Mouse (Mus musculus) midbrain, embryonic 15.5 days (tissue): ENCODE measurements around the gene F13a1. TPM values are rescaled to one million over a fixed set of nuclear protein-coding genes. Genes with fewer than 3 reads are reported as not detected.

Source experiments
- ATAC-seq: fragments of 200-750 bp; cut with Nextera tagmentation; replicated peaks from 2 replicates; pipeline ENCODE4 v1.8.0; 2017; ENCODE audit warnings: moderate TSS enrichment
- H3K27ac ChIP-seq: fragments of 300-500 bp; sonication (generic); 2 replicates; pipeline ENCODE4 v1.5.1; 2015; ENCODE audit warnings: mild to moderate bottlenecking, inconsistent platforms
- H3K27me3 ChIP-seq: fragments of 300-500 bp; sonication (generic); replicated peaks from 2 replicates; pipeline ENCODE4 v1.6.1; 2015; ENCODE audit warnings: inconsistent platforms
- H3K36me3 ChIP-seq: fragments of 300-500 bp; sonication (generic); replicated peaks from 2 replicates; pipeline ENCODE4 v1.6.1; 2015; ENCODE audit warnings: inconsistent platforms
- H3K4me1 ChIP-seq: fragments of 300-500 bp; sonication (generic); 2 replicates; pipeline ENCODE4 v1.6.1; 2015; ENCODE audit warnings: inconsistent platforms
- H3K4me2 ChIP-seq: fragments of 300-500 bp; sonication (generic); 2 replicates; pipeline ENCODE4 v1.6.1; 2015; ENCODE audit warnings: inconsistent platforms, mild to moderate bottlenecking, moderate library complexity
- H3K4me3 ChIP-seq: fragments of 300-500 bp; sonication (generic); 2 replicates; pipeline ENCODE4 v1.5.1; 2015; ENCODE audit warnings: mild to moderate bottlenecking, inconsistent platforms
- H3K9ac ChIP-seq: fragments of 300-500 bp; sonication (generic); 2 replicates; pipeline ENCODE4 v1.6.1; 2015; ENCODE audit warnings: mild to moderate bottlenecking, inconsistent platforms
- H3K9me3 ChIP-seq: fragments of 300-500 bp; sonication (generic); 2 replicates; pipeline ENCODE4 v1.6.1; 2016; ENCODE audit warnings: inconsistent platforms
- WGBS: fragments of 180-500 bp; shearing (Covaris S2); methylation state at CpG from one replicate; pipeline ENCODE4 v1.1.7; 2015; ENCODE audit warnings: mixed read lengths; 5-methylcytosine and 5-hydroxymethylcytosine counted together
- polyA plus RNA-seq: library from polyadenylated mRNA; unstranded; fragments of >200 nt; fragmentation: Nextera tagmentation; extraction: Ambion mirVana; gene quantifications from 2 replicates; pipeline ENCODE4 v1.2.1, GENCODE M21; 2015

Gene F13a1
- polyA plus RNA-seq, 1 experiment from 2014 or later = 17.3 TPM

DNA sequence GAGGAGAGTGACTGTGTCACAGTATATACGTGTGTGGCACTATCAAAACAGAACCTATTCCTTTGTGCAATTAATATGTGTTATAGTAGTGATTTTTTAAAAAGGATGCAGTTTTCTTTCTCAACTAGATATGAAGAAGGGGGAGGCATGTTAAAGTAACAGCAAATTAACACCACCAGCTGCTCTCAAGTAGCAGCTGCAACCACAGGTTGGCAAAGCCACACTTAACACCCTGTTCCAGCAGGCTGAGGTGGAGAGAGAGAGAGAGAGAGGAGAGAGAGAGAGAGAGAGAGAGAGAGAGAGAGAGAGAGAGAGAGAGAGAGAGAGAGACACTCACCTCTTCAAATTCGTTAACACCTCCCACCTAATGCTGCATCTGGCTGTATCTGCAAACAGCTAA, 28.5 kb downstream of the F13a1 start:
- H3K9me3 ChIP-seq = no peaks in the 10 kb centered on the region
- H3K4me2 ChIP-seq = no peak overlapping the region
- H3K4me1 ChIP-seq = no peaks in the 10 kb centered on the region
- no peaks in the 10 kb centered on the region for H3K36me3 ChIP-seq
- no peak overlapping the region for H3K9ac ChIP-seq
- H3K27me3 ChIP-seq = no peaks in the 10 kb centered on the region
- H3K4me3 ChIP-seq = no peak overlapping the region
- 89% methylated on average over 2 of the region's 2 CpGs for WGBS
- H3K27ac ChIP-seq = no peak overlapping the region
- no peak for ATAC-seq

DNA sequence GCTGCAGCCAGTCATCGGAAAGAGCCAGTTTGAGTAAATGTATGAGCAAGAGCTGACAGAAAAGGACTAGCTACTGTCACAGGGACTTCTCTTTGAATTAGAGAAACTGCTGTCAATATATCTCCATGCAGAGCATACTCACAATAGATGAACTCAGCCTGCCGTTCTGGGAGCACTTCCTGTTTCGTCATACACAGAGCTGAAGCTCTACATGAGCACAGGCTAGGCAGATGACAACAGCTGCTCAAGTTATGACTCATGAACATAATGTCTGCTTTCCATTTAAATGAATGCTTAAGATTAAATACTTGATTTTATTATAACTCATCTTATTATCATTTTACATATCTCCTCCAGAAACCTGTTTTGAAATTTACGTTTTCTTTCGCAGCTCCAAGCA, 39.3 kb downstream of the F13a1 start:
- H3K9me3 ChIP-seq = no peaks in the 10 kb centered on the region
- no peak overlapping the region for H3K4me2 ChIP-seq
- whole genome bisulfite sequencing = 92% methylated on average over 5 of the region's 5 CpGs
- no peak overlapping the region for H3K4me3 ChIP-seq
- ATAC-seq = no peak
- no peaks in the 10 kb centered on the region for H3K4me1 ChIP-seq
- H3K27ac ChIP-seq = no peak overlapping the region
- no peaks in the 10 kb centered on the region for H3K36me3 ChIP-seq
- no peaks in the 10 kb centered on the region for H3K27me3 ChIP-seq
- H3K9ac ChIP-seq = no peak overlapping the region

DNA sequence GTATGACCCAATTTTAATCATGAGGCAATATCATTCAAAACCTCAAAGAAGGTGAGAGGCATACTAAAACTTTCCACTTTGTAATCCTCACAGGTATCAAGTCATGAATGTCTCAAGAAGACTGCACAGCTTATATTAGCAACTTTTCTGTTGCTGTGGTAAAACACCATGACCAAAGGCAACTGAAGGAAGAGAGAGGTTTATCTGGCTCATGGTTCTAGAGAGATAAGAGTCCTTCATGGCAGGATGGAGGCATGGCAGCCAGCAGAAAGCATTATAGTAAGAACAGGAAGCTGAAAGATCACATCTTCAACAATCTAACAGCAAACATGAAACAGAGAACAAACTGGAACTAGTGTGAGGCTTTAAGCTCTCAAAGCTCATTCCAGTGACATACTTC, 43.8 kb downstream of the F13a1 start:
- no peak overlapping the region for H3K4me3 ChIP-seq
- H3K27ac ChIP-seq = no peak overlapping the region
- no peak for ATAC-seq

DNA sequence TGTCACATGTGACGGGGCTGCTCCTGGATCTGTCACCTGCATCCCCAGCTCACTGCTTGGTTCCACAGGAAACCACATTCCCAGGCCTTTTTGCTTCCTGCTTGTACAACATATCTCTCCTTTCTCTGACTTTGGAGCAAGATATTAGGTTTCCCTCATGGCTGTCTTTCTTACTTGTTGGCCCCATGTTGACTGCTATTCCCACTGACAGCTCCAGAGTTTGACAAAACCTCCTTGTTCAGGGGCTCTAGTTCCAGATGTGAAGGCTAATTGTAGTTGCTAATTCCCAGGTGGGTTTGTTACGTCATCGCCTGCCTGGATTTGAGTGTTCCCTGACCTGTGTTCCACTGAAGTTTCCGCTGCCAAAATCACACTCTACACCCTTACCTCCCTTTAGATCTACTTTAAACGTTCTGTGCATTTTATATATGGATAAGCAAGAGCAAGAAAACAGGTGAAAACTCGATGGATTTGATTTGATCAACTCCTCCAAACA, 50.8 kb downstream of the F13a1 start:
- no peak for ATAC-seq
- WGBS = 86% methylated on average over 6 of the region's 6 CpGs

More for the DNA sequence above, 43.8 kb downstream of the F13a1 start:
- Histone ChIP-seq H3K27me3 (no peaks in the 10 kb centered on the region), H3K9me3 (no peaks in the 10 kb centered on the region), H3K4me1 (no peaks in the 10 kb centered on the region), H3K36me3 (no peaks in the 10 kb centered on the region), H3K4me2 (no peak overlapping the region), H3K9ac (no peak overlapping the region)

DNA sequence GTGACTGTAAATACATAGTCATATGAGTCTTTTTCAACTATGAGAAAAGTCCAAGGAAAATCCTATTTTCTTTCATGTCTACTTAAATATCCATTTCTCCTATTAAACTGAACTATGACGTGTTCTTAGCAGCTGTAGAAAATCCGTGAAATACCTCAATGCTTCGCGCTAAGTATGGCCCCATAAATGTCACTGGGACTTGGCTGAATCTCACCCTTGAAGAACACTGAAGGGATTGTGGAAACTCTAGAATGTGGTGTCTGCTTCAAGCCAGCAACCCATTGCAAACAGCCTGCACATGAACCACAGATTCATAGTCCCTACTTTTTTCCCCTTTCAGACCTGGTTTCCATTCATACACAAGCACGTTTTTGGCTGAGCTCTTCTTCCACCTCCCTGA, 56.5 kb downstream of the F13a1 start:
- ATAC-seq = no peak
- H3K9me3 ChIP-seq = no peaks in the 10 kb centered on the region
- H3K27me3 ChIP-seq = no peaks in the 10 kb centered on the region
- no peaks in the 10 kb centered on the region for H3K36me3 ChIP-seq
- WGBS = 87% methylated on average over 5 of the region's 5 CpGs
- no peak overlapping the region for H3K27ac ChIP-seq
- no peaks in the 10 kb centered on the region for H3K4me1 ChIP-seq
- no peak overlapping the region for H3K4me3 ChIP-seq
- H3K9ac ChIP-seq = no peak overlapping the region
- no peak overlapping the region for H3K4me2 ChIP-seq

More for the DNA sequence above, 50.8 kb downstream of the F13a1 start:
- Histone ChIP-seq H3K36me3 (no peaks in the 10 kb centered on the region), H3K4me2 (no peak overlapping the region), H3K9me3 (no peaks in the 10 kb centered on the region), H3K27me3 (no peaks in the 10 kb centered on the region), H3K4me1 (no peaks in the 10 kb centered on the region), H3K9ac (no peak overlapping the region), H3K27ac (no peak overlapping the region), H3K4me3 (no peak overlapping the region)

DNA sequence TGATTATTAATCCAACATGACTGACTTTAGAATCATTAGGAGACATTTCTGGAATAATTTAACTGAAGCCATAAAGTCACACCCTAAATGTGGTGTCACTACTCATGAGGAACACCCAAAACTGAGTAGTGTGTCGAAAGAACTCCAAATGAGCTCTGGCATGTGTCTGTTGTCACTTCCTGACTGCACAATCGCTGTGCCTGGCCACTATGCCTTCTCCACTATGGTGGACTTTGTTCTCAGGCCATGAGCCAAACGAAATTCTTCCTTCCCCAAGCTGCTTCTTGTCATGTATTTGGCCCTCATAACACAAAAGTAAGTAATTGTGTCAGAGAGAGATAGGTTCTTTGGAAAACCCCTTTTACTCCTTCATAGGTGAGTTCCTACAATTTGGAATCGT, 61.7 kb downstream of the F13a1 start:
- no peak overlapping the region for H3K9ac ChIP-seq
- no peak overlapping the region for H3K27ac ChIP-seq
- ATAC-seq = no peak
- H3K9me3 ChIP-seq = no peaks in the 10 kb centered on the region
- no peaks in the 10 kb centered on the region for H3K36me3 ChIP-seq
- no peak overlapping the region for H3K4me2 ChIP-seq
- H3K27me3 ChIP-seq = no peaks in the 10 kb centered on the region
- H3K4me3 ChIP-seq = no peak overlapping the region
- no peaks in the 10 kb centered on the region for H3K4me1 ChIP-seq
- WGBS = 83% methylated on average over 4 of the region's 4 CpGs

DNA sequence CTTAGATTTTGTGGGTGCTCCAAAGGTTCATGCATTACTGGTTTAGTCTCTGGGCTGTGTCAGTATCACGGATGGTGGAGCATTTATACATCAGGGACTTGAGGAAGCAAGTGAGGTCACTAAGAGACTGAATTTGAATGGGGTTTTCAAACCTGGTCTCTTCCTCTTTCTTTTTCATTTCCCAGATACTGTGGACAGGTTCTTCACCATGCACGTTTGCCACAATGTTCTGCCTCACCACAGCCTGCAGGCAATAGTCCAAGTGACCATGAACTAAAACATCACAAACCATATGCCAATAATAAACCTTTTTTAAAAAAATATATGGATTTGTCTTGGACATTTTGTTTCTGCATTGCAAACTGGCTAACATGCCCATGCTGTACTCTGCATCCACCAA, 77.0 kb downstream of the F13a1 start:
- 87% methylated on average over 2 of the region's 2 CpGs for WGBS
- H3K27me3 ChIP-seq = no peaks in the 10 kb centered on the region
- no peaks in the 10 kb centered on the region for H3K36me3 ChIP-seq
- no peaks in the 10 kb centered on the region for H3K4me1 ChIP-seq
- H3K9me3 ChIP-seq = no peaks in the 10 kb centered on the region
- ATAC-seq = no peak
- H3K9ac ChIP-seq = no peak overlapping the region
- no peak overlapping the region for H3K4me2 ChIP-seq
- no peak overlapping the region for H3K4me3 ChIP-seq
- H3K27ac ChIP-seq = no peak overlapping the region

DNA sequence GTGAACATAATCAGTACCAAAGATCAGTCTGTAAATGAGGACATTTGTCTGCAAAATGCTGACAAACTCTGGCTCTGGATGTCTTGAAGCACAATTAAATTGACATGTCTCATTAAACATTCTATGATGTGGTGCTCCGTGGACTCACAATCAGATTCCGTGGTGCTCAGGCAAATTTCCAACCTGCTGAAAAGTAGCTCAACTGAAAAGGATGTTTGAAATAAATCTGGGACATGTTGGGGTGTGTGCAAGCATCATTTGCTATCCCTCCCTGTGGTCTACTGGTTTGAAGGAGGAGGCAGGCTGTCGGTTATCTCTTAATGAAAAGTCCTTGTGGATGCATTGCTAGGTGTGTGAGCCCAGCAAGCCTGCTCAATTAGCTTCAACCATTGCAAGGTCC, 77.8 kb downstream of the F13a1 start:
- Histone ChIP-seq H3K27ac (no peak overlapping the region), H3K4me1 (no peaks in the 10 kb centered on the region), H3K4me2 (no peak overlapping the region), H3K9me3 (no peaks in the 10 kb centered on the region), H3K4me3 (no peak overlapping the region), H3K36me3 (no peaks in the 10 kb centered on the region), H3K27me3 (no peaks in the 10 kb centered on the region), H3K9ac (no peak overlapping the region)
- WGBS = 78% methylated on average over 3 of the region's 3 CpGs
- ATAC-seq = no peak

DNA sequence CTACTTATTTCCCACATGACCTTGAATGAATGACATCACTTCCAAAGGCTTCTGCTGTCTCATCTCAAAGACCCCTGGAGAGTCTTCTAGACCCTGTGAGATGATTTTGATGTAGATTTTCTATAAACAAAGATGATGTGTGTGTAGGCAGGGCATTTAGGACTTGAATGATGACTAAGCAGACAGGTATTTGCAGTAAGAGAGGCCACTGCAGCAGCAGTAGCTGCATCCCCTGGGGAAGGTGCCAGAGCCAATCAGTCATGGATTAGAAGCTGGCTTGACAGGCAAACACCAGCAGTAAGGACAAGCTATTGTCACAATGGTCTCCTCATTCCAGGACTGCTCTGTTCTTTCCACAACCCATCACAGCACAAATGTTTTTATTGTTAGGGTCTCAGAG, 87.1 kb downstream of the F13a1 start:
- no peak for ATAC-seq
- Histone ChIP-seq H3K27me3 (no peaks in the 10 kb centered on the region), H3K36me3 (no peaks in the 10 kb centered on the region), H3K4me2 (no peak overlapping the region), H3K9ac (no peak overlapping the region), H3K27ac (no peak overlapping the region), H3K4me3 (no peak overlapping the region), H3K4me1 (no peaks in the 10 kb centered on the region), H3K9me3 (no peaks in the 10 kb centered on the region)

DNA sequence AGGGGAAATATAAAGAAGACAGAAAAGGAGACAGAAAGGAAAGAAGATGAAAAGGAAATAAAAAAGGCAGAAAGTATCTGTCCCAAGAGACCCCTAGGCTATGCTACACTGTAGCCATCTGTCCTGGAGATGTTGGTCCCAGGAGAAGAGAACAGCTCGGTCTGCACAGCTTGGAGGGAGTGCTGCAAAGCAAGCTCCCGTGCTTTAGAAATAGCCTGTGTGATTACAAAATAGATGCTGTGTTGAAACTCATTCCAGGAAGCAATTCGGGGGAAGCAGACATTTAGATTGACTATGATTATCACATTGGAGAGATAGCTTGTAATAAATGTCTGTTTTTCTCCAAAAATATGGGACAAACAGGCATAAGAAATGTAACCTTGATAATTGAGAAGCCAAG, 91.0 kb downstream of the F13a1 start:
- no peaks in the 10 kb centered on the region for H3K9me3 ChIP-seq
- no peak overlapping the region for H3K4me2 ChIP-seq
- no peak overlapping the region for H3K9ac ChIP-seq
- no peak for ATAC-seq
- 57% methylated on average over 3 of the region's 3 CpGs for WGBS
- H3K36me3 ChIP-seq = no peaks in the 10 kb centered on the region
- no peak overlapping the region for H3K27ac ChIP-seq
- H3K27me3 ChIP-seq = no peaks in the 10 kb centered on the region
- H3K4me3 ChIP-seq = no peak overlapping the region
- H3K4me1 ChIP-seq = no peaks in the 10 kb centered on the region

DNA sequence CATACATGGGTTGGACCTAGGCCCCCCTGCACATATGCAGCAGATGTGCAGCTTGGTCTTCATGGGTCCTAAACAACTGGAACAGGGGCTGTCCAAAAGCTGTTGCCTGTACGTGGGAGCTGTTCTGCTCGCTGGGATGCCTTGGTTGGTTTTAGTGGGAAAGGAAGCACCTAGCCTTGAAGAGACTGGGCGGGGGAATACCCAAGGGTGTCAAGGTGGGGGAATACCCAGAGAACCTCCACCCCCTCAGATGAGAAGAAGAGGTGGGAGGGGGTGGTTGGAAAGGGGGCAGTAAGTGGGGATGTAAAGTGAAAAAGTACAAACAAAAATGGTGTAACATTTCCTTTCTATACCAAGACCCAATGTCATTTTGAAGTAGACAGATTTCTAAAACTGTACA, 95.1 kb downstream of the F13a1 start:
- Histone ChIP-seq H3K4me1 (no peaks in the 10 kb centered on the region), H3K9ac (no peak overlapping the region), H3K27me3 (no peaks in the 10 kb centered on the region), H3K4me3 (no peak overlapping the region), H3K27ac (no peak overlapping the region), H3K36me3 (no peaks in the 10 kb centered on the region), H3K4me2 (no peak overlapping the region), H3K9me3 (no peaks in the 10 kb centered on the region)
- ATAC-seq = no peak
- WGBS = 86% methylated on average over 3 of the region's 3 CpGs

DNA sequence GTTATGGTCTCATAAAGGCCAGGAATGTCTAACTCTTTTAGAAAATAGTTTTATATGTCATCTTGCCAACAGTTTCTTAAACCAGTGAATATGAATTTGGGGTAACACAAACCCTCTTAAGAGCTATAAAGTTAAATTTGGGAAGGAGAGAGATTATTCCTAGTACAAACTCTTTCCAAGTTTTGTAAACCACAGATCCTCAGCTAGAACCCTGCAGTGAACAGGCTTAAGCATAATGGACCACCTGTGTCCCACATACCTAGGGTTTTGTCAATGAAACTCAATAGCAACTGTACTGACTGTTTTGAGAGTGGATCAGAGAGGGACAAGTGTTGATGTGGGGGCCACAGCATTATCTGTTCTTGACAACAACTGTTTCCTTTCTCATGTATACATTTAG, 96.4 kb downstream of the F13a1 start:
- no peak overlapping the region for H3K27ac ChIP-seq
- no peak for ATAC-seq
- H3K27me3 ChIP-seq = no peaks in the 10 kb centered on the region
- no peaks in the 10 kb centered on the region for H3K36me3 ChIP-seq
- H3K4me1 ChIP-seq = no peaks in the 10 kb centered on the region
- no peaks in the 10 kb centered on the region for H3K9me3 ChIP-seq
- H3K4me3 ChIP-seq = no peak overlapping the region
- no peak overlapping the region for H3K4me2 ChIP-seq
- no peak overlapping the region for H3K9ac ChIP-seq

DNA sequence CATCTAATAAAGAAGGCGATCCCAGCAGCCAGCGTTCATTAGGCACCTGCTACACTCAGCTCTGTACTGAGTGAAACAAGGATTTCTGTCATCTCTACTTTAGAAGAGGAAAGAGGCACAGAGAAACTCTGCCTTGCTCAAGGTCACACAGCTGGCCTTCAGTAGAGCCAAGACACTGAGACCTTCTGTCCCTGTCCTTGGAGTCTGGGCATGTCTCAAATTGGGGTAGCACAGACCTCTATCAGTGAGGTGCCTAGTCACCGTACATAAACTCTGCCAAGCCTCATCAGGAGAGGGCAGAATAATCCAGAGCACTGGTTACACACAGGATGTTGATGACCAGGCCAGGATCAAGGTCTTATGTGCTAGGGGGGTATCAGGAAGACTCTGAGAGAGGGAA, 108.2 kb downstream of the F13a1 start:
- Histone ChIP-seq H3K27me3 (no peaks in the 10 kb centered on the region), H3K4me3 (no peak overlapping the region), H3K27ac (no peak overlapping the region), H3K36me3 (no peaks in the 10 kb centered on the region), H3K4me1 (no peaks in the 10 kb centered on the region), H3K9me3 (no peaks in the 10 kb centered on the region), H3K9ac (no peak overlapping the region), H3K4me2 (no peak overlapping the region)
- WGBS = 74% methylated on average over 3 of the region's 3 CpGs
- no peak for ATAC-seq

DNA sequence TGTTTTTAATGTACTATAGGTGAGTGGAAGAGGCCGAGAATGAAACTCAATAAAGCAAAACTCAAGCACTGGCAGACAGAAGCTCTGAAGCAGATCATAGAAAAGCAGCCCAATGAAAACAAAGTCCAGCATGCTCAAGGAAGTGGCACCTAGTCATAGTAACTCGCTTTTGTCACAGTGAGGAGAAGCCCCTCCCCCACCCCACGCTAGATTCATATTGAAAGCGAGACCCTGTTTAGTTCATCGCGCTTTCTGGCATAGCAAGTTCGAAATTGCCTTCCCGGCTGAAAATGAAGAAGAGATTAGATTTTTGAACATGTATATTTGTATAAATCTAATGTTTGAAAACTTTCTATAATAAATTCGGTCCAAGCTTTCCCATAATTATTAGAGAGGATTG, 118.0 kb downstream of the F13a1 start:
- WGBS = 91% methylated on average over 9 of the region's 9 CpGs
- no peaks in the 10 kb centered on the region for H3K4me1 ChIP-seq
- ATAC-seq = no peak

More for the DNA sequence above, 118.0 kb downstream of the F13a1 start:
- no peak overlapping the region for H3K4me2 ChIP-seq
- no peak overlapping the region for H3K9ac ChIP-seq
- no peak overlapping the region for H3K27ac ChIP-seq
- no peak overlapping the region for H3K4me3 ChIP-seq
- no peaks in the 10 kb centered on the region for H3K27me3 ChIP-seq
- H3K9me3 ChIP-seq = no peaks in the 10 kb centered on the region
- H3K36me3 ChIP-seq = no peaks in the 10 kb centered on the region
